Mouse (Mus musculus): Measurements from ENCODE around the gene Umps.
A peak's percentile ranks its signal among the peaks of the same experiment; 100 is the strongest.

The Umps gene

GRCm38 (mm10) chr16:33963509-33963908 is 3.3 kb downstream of the Umps start:
- no peak for DNase-seq (ENCODE audit: low spot score in 2 of 2)

DNA sequence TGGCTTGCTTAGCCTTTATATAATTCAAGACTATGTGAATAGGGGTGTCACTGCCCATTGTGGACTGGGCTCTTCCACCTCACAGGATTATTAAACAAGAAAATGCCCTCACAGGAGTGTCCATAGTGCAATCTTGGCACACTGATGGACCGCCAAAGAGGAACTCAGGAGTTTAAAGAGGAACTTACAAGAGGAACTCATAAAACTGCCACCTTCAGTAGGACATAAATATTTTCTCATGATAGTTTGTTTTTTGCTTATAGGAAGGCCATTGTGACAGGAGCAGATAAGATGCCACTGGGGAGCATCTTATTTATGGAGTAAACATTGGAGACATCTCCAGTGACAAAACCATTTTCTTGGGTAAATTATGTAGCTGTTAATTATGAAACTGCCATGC is 12.0 kb downstream of the Umps start:
- no peak for DNase-seq (ENCODE audit: low spot score in 2 of 2)

DNA sequence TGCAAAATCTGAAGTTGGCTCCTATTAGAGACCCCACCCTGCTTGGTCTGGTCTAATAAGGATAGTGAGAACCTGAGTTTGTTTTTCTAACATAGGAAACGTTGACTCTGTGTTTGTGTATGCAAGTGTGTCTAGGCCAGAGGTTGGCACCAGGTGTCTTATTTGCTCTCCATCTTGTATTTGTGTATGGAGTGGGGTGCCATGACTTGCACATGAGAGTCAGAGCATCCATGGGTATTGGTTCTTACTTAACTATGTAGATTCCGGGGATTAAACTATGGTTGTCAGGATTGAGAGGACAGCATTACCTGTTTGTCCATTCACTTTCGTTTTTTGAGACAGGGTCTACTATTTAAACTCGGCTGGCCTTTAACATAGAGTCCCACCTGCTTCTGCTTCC is 13.8 kb downstream of the Umps start:
- no peak for DNase-seq (ENCODE audit: low spot score in 2 of 2)

- DNase-seq (ENCODE audit: low spot score in 2 of 2) = peak; percentile 68 to 87
These were observed 16.0 kb downstream of the Umps start for GRCm38 (mm10) chr16:33950830-33951229.

DNA sequence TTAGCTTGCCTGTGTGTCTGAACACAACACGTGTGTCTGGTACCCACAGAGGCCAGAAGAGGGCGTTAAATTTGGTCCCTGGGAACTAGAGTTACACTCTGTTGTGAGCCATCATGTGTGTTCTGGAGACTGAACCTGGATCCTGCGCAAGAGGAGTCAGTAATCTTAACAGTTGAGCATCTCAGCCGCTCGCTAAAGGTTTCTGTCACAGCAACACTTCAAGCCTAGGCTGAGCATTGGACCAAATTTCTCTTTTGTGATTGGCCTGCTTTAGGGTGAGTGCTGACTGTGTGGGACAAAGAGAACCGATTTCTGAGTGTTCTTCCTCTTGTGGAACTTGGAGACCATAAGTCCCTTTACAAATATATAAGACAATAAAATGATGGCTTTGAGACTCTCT is 16.5 kb downstream of the Umps start:
- no peak for DNase-seq (ENCODE audit: low spot score in 2 of 2)

GRCm38 (mm10) chr16:33947664-33948571 is 18.9 kb downstream of the Umps start:
- DNase-seq (ENCODE audit: low spot score in 2 of 2) = no peak

DNA sequence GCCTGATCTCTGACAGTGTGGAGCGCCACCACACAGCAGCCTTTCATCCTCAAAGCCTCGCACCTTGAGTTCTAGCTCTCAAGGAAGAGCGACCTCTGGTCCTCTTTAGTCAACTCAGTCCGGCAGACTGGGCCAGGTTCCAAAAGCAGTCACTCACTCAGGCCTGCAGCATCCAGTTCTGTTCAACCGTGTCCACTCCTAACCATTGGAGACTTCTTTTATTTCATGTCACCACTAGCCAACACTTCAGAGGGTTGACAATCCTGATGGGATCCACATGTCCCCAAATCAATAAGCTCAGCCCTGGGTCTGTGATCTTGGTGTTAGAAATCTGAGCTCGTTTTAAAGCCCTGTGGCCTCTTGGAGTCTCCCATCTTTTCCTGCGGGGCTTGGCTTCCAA is 20.8 kb downstream of the Umps start:
- DNase-seq (ENCODE audit: low spot score in 2 of 2) = no peak

- no peak for DNase-seq (ENCODE audit: low spot score in 2 of 2)
These were observed 22.1 kb downstream of the Umps start for GRCm38 (mm10) chr16:33944772-33945171.

- DNase-seq (ENCODE audit: low spot score in 2 of 2) = no peak
These were observed 22.7 kb downstream of the Umps start for GRCm38 (mm10) chr16:33944126-33944525.

GRCm38 (mm10) chr16:33943388-33943787 is 23.4 kb downstream of the Umps start:
- no peak for DNase-seq (ENCODE audit: low spot score in 2 of 2)

GRCm38 (mm10) chr16:33942341-33942740 is 24.5 kb downstream of the Umps start:
- peak in 1 of 2 experiments; percentile 37 for DNase-seq (ENCODE audit: low spot score in 2 of 2)

DNA sequence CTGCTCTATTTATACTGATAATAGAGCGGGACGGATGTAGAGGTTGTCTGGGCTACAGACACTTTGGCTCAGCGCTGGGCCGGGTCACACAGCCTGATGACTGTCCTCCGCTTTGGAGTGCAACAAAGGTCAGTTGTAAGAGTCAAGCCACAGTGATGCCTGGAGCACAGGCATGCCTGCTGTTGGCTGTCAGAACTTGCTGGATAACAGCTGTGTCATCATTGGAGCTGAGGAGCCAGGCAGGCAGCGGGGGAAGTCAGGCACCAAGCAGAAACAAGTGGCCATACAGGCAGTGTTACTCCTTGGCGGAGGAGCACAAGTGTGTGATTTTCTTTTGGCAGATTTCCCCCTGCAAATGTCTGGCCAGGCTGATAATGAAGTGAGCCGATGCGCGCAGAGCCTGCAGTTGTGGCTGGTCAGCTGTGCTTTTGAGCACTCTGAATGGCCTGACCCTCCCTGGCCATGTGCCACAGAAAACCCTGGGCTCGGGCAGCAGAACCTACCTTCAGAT is 25.5 kb downstream of the Umps start:
- DNase-seq (ENCODE audit: low spot score in 2 of 2) = peak in 1 of 2 experiments; percentile 60

- no peak for DNase-seq (ENCODE audit: low spot score in 2 of 2)
These were observed 26.7 kb downstream of the Umps start for GRCm38 (mm10) chr16:33940095-33940494.

GRCm38 (mm10) chr16:33939636-33940035 is 27.2 kb downstream of the Umps start:
- no peak for DNase-seq (ENCODE audit: low spot score in 2 of 2)

GRCm38 (mm10) chr16:33939133-33939531 is 27.7 kb downstream of the Umps start:
- DNase-seq (ENCODE audit: low spot score in 2 of 2) = no peak

DNA sequence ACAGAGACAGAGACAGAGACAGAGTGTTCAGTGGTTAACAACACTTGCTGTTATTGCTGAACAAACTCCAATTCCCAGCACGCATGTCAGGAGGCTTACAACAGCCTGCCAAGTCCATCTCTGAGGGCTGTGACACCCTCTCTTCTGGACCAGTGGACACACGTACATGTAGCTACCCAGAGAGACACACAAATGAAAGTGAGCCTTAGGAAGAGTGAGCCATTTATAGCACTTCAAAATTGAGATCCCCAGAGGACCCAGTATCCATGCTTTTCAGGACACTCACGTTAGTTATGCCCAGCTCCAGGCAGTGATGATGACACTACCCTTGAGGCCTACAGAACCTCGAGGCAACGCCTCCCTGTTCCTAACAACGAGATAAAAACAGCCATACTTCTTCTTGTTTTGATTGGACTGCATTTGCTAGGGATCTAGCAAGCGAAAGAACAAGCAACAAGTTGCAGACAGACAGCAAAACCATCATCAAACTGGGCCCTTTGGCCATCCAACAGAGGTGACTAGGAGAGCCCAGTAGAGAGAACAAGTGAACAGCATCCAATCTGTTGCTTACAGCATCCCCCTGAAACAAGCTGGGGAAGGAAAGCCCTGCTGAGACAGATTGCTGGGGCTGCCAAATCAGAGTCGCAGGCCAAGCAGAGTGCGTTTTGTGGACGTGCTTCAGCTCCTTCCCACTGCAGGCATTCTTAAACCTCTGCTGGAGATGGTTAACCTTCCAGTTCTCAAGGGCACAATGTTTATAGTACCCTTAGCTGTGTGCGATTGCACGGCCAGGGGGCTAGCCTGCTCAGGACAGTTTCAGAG is 28.3 kb downstream of the Umps start:
- DNase-seq (ENCODE audit: low spot score in 2 of 2) = no peak

- peak in 1 of 2 experiments; percentile 40 for DNase-seq (ENCODE audit: low spot score in 2 of 2)
These were observed 29.3 kb downstream of the Umps start for GRCm38 (mm10) chr16:33937567-33937966.

DNA sequence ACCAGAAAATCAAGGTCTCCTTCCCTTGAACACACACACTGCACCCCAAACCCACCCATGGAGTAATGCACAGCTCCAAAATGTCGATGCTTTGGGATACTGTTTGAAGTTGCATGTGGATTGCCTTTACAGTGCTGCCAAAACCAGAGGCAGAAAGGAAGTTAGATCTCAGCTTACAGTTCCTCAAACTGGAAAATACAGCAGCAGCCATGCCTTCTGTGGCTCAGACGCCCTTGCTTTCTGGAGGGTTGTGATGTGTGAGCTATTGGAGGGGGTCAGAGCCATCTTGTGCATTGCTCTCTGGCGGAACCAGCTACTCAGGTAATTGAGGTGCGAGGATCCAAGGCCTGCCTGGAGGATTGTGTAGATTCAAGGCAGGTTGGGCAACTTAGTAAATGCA is 30.0 kb downstream of the Umps start:
- DNase-seq (ENCODE audit: low spot score in 2 of 2) = no peak

- DNase-seq (ENCODE audit: low spot score in 2 of 2) = no peak
These were observed 31.4 kb downstream of the Umps start for GRCm38 (mm10) chr16:33935407-33935785.

- DNase-seq (ENCODE audit: low spot score in 2 of 2) = no peak
These were observed 32.0 kb downstream of the Umps start for GRCm38 (mm10) chr16:33934701-33935406.

DNA sequence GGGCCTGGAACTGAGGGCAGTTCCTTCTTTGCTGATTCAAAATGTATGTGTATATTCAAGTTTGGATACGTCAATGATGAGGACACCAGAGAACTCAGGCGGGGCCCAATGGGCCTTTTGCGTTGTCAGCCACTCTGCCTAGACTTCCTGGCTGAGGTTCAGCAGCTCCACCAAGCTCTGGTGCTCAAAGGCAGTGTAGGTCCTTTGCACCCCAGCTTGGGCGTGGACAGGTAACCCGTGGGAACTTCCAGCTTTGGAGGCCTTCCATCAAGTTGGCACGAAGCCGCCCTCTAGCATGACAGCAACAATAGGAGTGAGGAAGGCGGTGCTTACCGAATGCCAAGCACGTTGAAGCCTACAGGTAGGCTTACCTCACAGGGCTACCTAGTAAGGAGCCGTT is 33.4 kb downstream of the Umps start:
- DNase-seq (ENCODE audit: low spot score in 2 of 2) = no peak

DNA sequence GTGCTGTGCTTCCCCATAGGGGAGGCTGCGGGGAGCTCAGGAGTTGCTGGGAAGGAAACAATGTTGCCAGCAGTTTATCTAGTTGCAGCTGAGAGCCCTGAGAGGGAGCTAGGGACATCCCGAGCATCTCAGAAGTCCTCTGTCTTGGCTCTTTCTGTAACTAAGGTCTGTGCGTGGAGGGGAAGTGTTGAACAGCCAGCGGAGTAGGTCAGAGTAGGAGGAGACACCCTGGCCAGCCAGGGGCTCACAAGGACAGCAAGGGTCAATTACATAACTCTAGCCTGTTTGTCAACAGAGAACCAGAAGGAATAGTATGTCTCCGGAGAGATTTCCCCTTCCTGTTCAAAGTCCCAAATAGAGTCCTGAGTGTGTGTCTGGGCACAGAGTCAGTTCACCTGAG is 34.7 kb downstream of the Umps start:
- no peak for DNase-seq (ENCODE audit: low spot score in 2 of 2)

Measured in urinary bladder, postnatal 4 days (tissue).